Mouse (Mus musculus) left cerebral cortex, postnatal 25 days (tissue): ENCODE results near the gene Usp46. TPM values are rescaled to one million over a fixed set of nuclear protein-coding genes. Genes with fewer than 3 reads are reported as not detected.
"Not testable (repeated sequence)": the region's sequence is repeated elsewhere in the genome, so short reads cannot be mapped to it uniquely, and the experiment has no call there.

Experiments
- DNase-seq, 2 experiments: peaks; one replicate each; pipeline ENCODE4 v3.0.0; 2022; ENCODE audit warnings: low spot score in 2 of 2, mixed read lengths in 1 of 2
- intact Hi-C: fragments of 180-260 bp; cut with DNase I; formaldehyde crosslinking; loops from one replicate; pipeline ENCODE4 v1.15.1; 2025
- total RNA-seq, 2 experiments: library from RNA; stranded (reverse); gene quantifications; 2 replicates each; pipeline ENCODE4 v1.2.3; 2021

Gene Usp46
- total RNA-seq, 2 experiments from 2014 or later, result 148 to 153 TPM

- DNase-seq, result no peak
- intact Hi-C loops, result no loop called here
Observed at GRCm38 (mm10) chr5:74077959-74078358, 9.7 kb upstream of the Usp46 start.

- DNase-seq, result no peak
- intact Hi-C loops, result no loop called here
Observed at GRCm38 (mm10) chr5:74076759-74077158, 8.5 kb upstream of the Usp46 start.

- DNase-seq, intact Hi-C loops: not testable (repeated sequence)
Observed at GRCm38 (mm10) chr5:74070564-74070963, 2.3 kb upstream of the Usp46 start.

DNA sequence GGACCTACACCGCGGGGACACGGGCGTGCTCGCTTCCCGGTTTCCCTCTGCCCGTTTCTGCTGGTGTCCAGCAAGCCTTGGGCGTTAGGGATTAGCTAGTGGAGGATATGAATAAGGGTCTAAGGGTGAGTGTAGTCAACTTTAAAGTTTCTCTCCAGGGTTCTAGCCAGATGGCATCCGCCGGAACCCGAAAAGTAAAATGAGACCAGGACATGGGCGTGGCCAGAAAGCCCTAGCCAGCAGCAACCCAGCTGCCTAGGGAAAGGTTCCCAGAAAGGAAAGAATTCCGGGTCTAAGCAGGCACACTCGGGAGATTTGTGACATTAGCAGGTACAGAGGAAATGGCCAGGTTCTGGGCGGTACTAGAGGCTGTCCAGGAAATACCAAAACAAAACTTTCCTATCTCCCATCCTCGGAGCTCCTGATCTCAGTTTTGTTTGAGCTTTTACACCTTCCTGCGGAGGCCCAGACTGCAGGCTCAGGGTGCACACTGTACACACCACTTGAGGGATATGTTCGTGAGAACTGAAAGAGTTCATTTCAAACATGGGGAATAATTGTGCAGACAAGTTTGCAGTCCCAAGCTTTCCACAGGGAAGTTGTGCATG lies 587 bp upstream of the Usp46 start:
- DNase-seq, result peak; percentile 66 to 77
- intact Hi-C loops, result loop anchor here (5.0 to 10.0 kb wide), 3 partner anchors 128 to 1086 kb away; partner anchors contain the start of genes Pdgfra and Rasl11b

- intact Hi-C loops, result loop anchor here (5.0 to 10.0 kb wide), 3 partner anchors 130 to 1087 kb away; partner anchors contain the start of genes Pdgfra and Rasl11b
Observed at GRCm38 (mm10) chr5:74067346-74067745, 885 bp downstream of the Usp46 start.

GRCm38 (mm10) chr5:74066416-74067115 lies 1.7 kb downstream of the Usp46 start:
- no peak for DNase-seq
- intact Hi-C loops, result loop anchor here (5.0 to 10.0 kb wide), 3 partner anchors 131 to 1088 kb away; partner anchors contain the start of genes Pdgfra and Rasl11b

More at GRCm38 (mm10) chr5:74067346-74067745, 885 bp downstream of the Usp46 start:
- DNase-seq, result no peak

DNA sequence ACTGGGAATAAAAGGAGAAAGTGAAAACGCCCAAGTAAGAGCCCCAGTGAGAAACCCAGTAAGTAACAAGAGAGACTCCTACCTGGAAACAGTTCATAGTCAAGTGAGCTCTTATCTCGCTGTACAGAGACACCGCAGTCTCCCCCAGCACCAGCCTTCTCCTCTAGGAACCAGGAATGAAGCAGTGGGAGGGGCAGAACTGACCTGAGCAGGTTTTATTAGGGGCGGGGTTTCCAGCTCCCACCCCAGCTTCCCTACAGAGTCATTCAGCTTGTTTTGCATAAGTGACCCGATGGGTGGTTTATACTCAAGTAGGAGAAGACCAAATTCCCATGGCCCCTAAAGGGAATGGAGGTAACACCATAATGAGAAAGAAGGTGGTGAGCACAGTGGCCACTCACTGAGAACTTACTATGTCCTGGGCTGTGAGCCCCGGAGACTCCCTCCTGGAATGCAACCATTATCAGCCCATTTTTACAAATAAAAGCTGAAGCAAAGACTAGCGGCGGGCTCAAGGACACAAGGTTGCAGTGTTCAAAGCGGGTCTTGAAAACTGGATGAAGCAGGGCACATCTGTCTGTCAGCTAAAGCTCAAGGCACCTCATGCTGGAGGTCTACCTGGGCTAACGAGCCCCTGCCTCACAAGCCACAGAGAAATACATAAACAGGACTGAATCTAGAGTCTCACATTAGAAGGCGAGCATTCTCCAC lies 2.5 kb downstream of the Usp46 start:
- no peak for DNase-seq
- intact Hi-C loops, result loop anchor here (5.0 to 10.0 kb wide), 3 partner anchors 132 to 1089 kb away; partner anchors contain the start of genes Pdgfra and Rasl11b

DNA sequence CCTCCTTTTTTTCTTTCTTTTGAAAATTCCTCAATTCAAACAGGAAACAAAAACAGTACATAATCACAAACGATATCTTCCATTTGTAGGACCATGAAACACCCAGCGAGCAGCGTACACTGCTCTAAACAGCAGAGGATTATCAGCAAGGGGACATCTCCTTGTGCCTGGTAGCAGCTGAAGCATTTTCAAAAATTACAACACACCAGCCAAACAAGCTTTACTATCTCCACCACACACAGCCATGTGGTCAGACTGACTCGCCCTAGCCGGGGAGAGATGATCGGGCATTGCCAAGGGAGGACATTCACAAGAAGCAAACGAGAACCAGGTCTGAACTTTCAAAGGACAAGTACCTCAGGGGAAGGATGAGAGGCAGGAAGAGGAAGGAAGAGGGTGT lies 3.4 kb downstream of the Usp46 start:
- intact Hi-C loops, result loop anchor here (5.0 to 10.0 kb wide), 3 partner anchors 132 to 1090 kb away; partner anchors contain the start of genes Pdgfra and Rasl11b
- DNase-seq, result no peak

DNA sequence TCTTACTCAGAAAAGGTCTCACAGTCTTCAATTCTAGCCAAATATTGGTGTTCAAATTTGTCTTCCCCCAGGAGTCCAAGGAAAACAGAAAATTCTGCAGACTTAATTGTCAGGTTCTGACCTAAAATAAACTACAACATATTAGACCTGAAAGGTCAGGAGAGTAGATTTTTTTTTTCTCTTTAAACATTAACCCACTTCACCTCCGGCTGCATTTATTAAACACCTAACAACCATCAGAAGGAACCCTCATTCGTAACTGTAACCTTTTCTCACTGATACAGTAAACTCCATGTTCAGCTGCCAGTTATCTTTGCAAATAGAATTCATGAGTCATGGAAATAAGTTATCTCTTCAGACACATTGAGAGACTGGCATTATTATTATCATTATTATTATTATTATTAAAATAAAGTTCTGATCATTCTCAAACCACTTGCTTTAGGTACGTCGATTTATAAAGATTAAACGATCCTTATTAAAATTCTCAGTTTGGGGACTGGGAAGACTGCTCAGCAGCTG lies 4.9 kb downstream of the Usp46 start:
- intact Hi-C loops, result loop anchor here (10.0 kb wide), 1 partner anchor 1092 kb away; the partner anchor contains the start of gene Pdgfra
- no peak for DNase-seq

- no peak for DNase-seq
Observed at GRCm38 (mm10) chr5:74062266-74062665, 6.0 kb downstream of the Usp46 start.

DNA sequence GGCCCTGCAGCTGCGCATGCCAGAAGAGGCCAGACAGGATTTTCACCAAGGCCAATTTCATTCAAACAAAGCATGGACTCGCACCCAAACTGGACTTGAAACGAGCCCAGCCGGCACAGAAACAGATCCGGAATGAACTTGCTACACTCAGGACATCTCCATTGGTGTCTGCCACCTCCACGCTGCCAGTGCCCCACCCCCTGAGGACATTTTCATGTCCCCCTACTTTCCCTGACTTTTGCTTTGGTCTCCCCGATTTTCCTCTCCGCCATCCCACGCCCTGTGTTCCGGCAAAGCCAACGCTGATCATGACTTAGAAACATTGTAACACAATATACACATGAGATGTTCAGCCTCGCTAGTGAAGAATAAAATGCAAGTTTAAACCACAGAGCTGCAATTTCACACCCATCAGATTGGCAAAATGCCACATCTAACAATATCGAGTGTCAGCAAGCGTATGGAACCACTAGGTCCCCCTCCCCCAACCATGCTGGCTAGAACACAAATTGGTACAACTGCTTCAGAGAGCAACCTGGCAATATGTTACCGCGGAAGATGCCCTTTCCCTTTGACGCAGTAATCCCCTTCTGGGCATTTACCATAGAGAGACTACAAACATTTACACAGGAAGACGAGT lies 6.7 kb downstream of the Usp46 start:
- DNase-seq, result peak; percentile 41 to 59
- intact Hi-C loops, result loop anchor here (10.0 kb wide), 1 partner anchor 1093 kb away; the partner anchor contains the start of gene Pdgfra

More at GRCm38 (mm10) chr5:74062266-74062665, 6.0 kb downstream of the Usp46 start:
- intact Hi-C loops, result loop anchor here (10.0 kb wide), 1 partner anchor 1093 kb away; the partner anchor contains the start of gene Pdgfra

- intact Hi-C loops, result no loop called here
- DNase-seq, result no peak
Observed at GRCm38 (mm10) chr5:74052171-74052909, 15.9 kb downstream of the Usp46 start.

GRCm38 (mm10) chr5:74051394-74052170 lies 16.6 kb downstream of the Usp46 start:
- intact Hi-C loops, result no loop called here
- peak in 1 of 2 experiments; percentile 70 for DNase-seq

DNA sequence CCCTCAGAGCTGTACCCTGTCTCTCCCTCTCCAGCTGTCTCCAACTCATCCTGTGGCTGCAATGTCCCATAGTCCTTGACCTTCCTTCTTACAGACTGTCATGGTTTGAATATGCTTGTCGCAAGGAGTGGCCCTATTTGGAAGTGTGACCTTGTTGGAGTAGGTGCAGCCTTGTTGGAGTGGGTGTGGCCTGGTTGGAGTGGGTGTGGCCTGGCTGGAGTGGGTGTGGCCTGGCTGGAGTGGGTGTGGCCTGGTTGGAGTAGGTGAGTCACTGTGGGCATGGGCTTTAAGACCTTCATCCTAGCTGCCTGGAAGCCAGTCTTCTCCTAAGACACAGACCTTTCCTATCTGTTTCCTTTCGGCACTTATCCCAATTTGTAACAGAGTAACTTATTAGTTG lies 17.3 kb downstream of the Usp46 start:
- no peak for DNase-seq
- intact Hi-C loops, result no loop called here

DNA sequence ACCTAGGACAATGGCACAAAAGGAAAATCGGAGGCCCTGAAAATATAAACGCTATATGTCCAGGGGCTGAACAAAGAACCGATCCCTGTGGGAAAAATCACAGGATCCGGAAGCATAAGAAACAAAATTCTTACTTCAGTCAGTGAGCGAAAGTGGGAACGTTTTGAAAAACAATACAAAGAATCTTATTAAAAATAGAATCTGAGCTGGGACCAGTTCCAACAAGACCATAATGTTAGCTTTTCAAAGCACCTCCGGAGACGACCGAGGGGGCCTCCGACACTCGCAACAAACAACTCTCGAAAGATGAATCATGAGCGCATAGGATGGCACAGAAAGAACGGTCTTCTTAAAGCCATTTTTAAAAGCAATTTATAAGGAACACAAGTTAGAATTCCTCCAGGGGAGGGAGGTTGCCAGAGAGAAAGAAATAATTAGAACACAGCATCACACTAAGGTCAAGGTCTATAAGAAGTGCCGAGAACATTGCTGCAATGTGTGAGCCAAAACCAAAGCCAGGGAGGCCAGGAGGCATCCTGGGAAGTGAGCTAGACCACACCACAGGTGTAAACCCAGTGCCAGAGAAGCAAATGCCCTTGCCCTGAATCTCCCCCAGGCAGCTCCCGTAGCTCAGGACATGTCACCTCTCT lies 19.3 kb downstream of the Usp46 start:
- peak in 1 of 2 experiments; percentile 33 for DNase-seq
- intact Hi-C loops, result no loop called here

- peak in 1 of 2 experiments; percentile 67 for DNase-seq
- intact Hi-C loops, result loop anchor here (5.0 kb wide), 1 partner anchor 208 kb away; no protein-coding TSS in a partner anchor
Observed at GRCm38 (mm10) chr5:74044591-74044990, 23.6 kb downstream of the Usp46 start.

- DNase-seq, result no peak
- intact Hi-C loops, result loop anchor here (5.0 kb wide), 1 partner anchor 209 kb away; no protein-coding TSS in a partner anchor
Observed at GRCm38 (mm10) chr5:74042796-74043340, 25.4 kb downstream of the Usp46 start.
